Mouse (Mus musculus): ENCODE data around the gene Ssh1. TPM values are rescaled to one million over a fixed set of nuclear protein-coding genes. Genes with fewer than 3 reads are reported as not detected.

The Ssh1 gene
- total RNA-seq, 1 experiment from 2014 or later, result 18.8 TPM

DNA sequence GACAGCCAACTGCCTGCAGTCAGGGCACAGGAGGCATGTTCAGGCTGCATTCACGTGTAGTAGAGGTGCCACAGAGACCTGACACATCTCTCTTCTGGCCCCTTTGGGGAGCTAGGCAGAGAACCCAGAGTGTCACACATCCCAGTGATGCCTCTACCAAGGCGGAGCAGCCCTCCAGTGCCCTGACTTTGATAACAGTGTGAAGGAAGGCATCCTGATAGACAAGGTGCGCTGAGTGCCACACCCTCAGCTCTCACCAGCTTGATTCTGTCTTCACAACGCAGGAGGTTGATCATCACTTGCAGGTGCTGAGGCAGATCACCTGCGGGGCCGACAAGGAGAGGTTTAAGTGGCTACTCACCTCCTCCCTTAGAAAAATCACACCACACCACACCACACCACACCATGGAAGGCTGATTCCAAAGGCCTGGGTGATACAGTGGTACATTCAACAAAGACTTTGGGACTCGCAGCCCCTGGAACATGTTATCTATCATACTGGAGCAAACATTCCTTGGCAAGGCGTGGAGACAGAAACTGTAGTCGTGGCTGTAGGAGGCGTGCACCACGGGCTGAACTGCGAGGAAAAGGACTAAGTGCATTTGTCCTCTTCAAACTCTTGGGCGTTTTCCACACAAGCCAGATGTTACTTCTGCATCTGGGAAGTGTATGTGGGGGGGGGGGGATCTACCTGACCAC is 27.1 kb downstream of the Ssh1 start:
- DNase-seq, result no peak

DNA sequence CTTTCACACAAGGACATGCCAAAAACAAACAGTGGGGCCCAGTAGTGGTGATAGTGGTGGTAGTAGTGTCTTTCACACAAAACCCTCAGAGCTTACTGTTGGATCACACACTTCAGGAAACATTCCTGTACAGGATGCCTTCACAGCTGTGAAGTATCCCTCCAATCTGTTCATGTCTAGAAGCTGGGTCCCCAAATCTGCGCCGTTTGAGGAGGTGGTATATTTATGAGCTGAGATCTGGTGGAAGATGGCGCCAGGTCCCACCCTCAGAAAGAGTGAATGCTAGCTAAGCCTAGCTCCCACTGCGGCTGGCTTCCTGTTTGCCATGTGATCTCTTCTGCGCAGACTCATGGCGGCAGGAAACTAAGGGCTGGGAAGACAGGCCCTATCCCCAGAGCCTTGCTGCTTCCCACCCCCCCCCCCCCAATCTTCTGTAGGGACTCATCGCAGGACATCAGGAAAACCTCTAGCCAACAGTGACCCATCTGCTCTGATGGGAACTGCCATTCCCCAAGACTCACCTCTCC is 28.0 kb downstream of the Ssh1 start:
- DNase-seq, result no peak

DNA sequence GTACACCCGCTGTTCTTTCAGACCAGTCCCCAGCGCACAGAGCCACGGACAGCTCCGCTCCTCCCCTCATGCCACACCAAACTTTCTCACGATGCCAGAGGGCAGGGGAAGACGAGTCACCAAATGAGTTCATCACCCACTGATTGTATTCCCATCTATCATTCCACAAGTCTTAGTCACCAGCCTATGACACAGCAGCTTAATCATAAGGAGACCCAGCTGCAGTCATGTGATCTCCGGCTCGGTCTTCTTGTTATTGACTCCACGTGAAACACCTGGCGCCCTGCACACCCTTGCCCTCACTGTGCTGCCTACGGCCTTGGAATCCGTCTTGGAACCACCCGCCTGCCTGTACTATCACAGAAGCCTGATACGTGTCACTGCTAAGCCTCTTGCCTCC is 28.7 kb downstream of the Ssh1 start:
- no peak for DNase-seq

DNA sequence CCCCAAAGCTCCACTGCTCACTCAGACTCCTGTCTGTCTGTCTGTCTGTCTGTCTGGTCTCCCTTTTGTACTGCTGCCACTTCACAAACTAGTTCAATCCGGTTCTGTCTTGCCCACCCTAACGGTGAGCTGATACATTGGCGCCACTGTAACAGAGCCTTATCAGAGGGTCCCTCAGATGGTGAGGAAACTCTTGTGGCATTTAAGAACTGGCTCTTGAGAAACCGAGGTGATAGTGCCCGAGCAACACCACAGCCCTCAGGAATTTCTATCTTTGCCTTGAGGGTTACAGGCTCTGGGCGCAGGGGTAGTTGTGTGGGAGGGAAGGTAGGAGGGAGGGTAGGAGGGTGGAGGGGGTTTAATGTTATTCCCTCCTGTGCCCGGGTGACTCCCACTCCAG is 31.9 kb downstream of the Ssh1 start:
- no peak for DNase-seq

DNA sequence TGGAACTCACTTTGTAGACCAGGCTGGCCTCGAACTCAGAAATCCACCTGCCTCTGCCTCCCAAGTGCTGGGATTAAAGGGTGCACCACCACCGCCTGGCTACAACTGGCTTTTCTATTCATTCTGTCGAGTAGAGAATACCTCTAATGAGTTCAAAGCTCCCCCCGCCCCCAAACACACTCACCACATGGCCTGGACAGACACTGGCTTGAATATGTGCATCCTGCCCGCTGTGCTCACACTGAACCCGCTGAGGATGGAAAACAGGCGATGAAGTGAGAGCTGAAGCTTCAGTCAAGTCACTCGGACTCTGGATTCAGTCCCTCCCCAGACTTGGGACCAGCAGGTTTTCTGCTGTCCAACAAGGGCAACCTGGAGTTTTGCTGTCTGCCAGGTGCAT is 33.3 kb downstream of the Ssh1 start:
- no peak for DNase-seq

DNA sequence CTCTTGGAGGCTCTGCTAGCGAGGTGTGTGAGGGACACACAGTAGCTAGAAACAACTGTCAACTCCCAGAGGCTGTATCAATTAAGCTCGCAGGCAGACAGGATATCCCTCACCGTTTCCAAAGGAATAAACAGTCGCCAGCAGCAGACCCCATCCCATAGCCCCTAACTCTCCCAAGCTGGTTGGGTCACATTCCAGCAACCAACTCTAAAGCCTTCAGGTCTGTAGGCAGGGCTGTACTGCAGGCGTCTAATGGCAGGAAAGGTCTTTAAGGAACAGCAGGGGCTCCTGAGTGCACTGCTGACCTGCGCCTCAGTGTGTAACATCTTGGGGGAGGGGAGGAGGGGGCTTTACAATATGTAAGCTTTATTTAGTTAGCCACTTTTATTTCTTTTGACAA is 34.7 kb downstream of the Ssh1 start:
- DNase-seq, result no peak

DNA sequence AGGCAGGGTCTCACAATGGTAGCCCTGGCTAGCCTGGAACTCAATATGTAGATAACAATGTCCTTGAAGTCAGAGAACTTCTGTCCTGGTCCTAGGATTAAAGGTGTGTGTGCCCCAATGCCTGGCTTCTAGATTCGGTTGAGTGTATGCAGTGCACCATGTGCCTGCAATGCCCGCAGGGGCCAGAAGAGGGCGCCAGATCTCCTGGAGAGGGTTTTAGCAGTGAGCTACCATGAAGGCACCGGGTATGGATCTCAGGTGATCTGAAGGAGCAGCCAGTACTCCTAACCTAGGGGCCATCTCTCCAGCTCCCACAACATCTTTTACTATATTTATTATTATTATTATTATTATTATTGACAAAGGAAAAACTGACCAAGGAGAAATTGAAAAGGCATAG is 37.2 kb downstream of the Ssh1 start:
- DNase-seq, result peak; percentile 95

DNA sequence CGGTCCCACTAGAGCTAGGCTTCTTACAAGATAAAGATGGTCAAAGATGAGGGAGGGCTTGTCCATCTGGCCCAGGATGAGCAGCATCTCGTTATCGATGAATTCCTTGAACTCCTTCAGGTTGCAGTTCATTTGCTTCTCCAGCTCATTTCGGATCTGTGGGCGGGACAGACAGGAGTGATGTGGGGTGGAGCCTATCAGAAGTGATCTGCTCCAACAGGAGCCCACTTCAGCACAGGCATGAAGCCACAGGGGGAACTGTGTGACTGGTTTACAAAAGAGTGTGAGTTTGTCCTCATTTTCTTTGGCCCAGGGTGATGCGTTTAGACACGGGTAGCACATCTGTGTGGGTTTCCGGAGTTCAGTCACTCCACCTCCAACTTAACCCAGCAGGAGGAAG is 38.0 kb downstream of the Ssh1 start:
- DNase-seq, result no peak

DNA sequence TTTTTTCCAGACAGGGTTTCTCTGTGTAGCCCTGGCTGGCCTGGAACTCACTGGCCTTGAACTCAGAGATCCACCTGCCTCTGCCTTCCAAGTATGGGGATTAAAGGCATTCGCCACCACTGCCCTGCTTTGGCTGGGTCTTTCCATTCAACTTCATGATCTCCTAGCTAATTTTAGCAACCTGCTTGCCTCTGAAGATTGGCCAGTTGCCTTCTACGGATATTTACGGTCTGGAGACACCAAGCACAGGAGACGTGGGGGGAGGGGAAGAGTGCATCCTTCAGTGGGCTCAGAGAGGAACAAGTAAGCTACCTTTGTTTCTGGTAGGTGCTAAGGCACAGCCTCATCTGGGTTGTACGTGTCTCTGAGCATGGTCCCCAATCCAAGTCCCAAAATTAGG is 38.4 kb downstream of the Ssh1 start:
- DNase-seq, result no peak

DNA sequence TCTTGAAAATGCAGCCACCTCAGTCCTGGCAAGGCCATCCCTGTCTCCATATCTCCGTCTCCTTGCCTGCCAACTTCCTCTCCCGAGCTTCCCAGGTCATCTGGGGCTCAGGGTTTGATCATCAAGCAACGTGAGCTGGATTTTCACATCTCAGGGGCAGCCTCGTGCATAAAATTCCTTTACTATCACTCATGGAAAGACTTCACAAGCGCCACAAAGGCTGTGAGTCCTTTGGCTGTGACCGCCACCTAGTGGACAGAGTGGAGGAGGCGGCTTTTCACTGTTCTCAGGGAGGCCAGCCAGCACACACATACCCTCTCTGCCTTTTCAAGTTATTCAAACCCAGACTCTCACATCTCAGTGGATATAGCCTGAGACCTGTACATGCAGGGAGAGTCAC is 39.3 kb downstream of the Ssh1 start:
- peak; percentile 92 for DNase-seq

DNA sequence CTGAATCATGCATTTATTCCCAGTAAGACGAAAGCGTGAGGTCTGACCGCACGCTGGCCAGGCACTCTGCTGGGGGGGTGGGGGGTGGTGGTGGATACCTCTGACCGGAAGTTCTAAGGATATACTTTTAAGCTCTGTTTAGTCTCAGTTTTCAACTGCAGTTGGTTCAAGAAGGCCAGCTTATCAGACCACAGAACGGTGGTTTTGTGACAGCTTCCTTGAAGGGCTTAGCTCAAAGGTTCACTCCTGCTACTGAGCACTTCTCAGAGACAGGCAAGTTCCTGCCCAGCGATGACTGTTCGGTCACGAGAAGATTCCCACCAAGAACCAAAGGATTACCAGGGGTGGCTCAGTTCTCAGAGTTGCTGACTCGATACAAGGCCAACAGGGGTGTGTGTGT is 41.2 kb downstream of the Ssh1 start:
- no peak for DNase-seq

DNA sequence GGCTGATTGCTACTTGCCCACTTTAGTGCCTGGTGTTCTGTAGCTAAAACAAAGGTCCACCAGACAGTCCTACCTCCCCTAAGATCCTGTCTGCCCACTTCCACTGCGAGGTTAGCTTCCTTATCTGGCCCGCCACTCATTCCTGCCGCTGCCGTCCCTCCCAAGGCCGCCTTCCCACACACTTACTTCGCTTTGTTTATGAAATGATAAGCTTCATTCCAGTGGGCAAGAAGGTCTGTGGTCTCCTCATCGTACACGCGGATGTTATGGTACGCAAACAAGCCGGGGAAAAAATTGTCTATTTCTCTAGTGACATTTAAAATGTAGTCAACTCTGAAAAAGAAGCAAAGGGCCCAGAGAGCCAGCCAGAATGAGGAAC is 42.0 kb downstream of the Ssh1 start:
- DNase-seq, result no peak

DNA sequence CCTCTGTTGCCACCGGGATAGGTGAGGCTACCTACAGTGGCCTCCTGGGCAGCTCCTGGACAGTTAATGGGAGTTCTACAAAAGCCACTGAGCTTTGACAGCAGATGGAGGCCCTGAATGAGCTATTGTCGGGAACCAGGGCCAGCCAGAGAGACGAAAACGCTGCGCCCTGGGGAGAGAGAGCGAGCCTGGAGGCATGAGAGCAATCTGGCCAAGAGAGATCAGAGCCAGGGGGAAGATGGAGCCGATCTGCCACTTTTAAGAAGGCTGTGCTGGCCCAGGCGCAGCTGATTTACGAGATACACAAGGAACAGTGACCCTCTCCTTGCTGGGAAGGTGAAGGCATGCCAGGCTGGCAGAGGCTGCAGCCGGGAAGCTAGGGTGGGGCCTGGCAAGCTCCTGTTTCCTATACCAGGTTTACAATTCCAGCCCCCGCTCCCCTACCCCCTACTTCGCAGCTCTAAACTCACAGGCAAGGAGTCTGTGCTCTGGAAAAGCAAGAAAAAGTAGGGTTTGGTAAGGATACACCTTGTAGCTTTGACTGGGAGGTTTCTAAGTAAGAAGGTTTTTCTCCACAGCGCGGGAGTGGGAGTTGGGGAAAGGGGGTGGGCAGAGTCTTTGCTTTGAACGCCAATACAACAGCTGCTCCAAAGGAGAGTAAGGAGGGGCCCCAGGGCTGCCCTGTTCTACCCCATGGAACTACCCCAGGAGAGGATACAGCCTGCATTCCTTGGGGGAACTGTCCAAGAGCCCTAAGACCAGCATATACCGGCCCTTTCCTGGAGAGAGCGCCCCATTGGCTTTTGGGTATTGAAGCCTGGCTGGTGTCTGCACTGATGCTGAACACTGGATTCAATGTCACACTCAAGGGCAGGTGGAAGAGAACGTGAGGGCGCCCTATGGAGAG is 42.7 kb downstream of the Ssh1 start:
- no peak for DNase-seq

DNA sequence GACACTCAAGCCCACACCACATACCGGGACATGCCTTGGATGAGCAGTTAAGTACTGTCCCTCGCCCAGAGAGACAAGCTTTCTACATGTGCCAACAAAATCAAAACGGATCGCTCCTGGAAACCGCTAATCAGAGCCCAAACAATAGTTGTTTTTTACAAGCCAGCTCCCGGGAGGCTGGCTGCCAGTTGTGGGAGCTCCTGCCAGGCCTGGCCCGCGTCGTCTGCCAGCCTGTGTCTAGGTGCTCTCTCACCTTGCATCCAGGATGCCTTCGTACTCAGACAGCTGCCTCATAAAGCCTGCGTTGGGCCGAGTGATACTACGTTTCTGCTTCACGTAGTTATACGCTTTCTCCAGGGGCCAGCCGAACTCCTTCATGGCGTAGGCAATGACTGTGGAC is 43.6 kb downstream of the Ssh1 start:
- no peak for DNase-seq

DNA sequence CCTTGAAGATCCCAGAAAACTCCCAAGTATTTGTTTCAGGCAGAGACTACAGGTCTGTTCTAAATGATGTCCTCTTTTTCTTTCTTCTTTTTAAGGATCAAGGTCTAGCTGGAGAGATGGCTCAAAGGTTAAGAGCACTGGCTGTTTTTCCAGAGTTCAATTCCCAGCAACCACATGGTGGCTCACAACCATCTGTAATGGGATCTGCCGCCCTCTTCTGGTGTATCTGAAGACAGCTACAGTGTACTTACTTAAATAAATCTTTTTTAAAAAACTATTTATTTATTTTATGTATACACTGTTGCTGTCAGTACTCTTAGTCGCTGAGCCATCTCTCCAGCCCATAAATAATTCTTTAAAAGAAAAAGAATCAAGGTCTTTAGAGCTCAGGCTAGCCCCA is 46.4 kb downstream of the Ssh1 start:
- DNase-seq, result no peak

DNA sequence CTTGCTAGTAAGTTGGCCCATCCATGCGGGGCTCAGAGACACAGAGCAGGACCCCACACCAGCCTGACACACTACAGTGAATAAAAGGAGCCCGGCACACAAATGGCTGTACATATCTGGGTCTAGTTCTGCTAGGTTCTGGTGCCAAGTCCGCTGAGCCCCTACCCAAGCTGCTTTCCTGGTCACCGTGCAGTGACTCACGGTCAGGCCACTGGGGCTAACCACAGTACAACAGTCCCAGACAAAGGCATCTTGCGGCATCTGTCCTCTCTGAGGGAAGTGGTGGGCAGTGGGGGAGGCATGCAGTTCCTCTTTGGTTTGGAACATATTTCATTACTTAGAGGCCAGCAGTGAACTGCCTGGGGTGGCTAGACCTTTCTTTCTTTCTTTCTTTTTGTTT is 48.6 kb downstream of the Ssh1 start:
- no peak for DNase-seq

DNA sequence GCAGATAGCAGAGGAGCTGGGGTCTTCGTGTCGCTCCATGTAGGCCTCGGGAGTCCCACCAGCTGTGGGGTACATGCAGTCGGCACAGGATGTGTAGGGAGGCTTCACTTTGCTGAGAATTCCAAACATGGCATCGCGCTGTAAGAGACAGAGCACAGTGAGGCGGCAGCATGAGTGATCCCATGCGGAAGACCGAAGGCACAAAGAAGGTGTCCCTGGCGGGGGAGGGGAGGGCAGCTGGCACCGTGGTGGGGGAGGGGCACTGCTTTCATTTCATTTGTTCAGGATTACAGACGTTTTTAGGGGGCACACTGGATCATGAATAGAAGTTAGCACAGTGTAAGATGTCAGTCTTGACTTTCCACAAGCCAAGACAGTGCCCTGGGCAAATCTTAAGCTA is 50.4 kb downstream of the Ssh1 start:
- no peak for DNase-seq

DNA sequence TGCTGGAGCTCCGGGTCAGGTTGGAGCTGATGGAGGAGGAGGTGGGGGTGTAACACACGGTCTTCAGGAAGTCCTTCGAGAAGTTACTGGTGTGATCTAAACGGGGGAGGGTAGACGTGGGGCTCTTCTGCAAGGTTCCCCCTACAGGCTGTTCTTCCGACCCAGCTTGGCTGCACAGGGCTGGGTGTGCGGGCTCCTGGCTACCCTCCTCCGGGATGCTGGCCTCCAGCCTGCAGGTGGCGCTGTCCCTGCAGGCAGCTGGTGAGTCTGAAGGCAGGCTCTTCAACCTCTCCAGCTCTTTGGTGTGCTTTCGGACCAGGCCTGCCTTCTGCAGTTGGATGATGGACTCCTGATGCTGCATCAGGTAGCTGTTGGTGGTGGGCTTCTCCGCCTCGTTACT is 51.1 kb downstream of the Ssh1 start:
- DNase-seq, result peak; percentile 72

DNA sequence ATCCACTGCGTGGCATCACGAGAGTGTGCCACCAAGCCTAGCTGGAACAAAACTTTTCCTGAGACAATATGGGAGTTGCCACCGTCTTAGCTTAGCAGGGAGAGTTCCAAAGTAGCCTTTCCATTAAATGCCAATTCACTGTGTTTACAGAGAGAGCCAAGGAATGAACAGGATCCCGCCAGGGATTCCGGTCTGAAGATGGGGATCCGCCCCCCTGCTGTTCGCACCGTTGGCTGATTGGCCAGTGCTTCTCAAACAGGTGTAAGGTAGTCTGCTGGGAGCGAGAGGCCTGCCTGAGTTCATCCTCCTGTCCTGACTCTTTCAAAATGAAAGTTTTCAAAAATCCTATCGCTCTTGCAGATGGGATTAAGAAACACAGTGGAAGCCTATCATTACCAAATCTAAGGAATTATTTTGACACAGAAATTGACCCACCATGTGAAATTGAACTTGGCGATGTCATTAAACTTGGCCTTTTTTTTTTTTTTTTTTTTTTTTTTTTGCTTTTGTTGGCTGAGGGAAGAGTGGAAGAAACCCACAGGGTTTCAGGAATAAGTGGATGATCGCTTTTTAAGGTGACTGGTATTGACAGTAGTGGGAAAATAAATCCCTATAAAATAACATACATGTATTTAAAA is 54.3 kb downstream of the Ssh1 start:
- DNase-seq, result no peak

DNA sequence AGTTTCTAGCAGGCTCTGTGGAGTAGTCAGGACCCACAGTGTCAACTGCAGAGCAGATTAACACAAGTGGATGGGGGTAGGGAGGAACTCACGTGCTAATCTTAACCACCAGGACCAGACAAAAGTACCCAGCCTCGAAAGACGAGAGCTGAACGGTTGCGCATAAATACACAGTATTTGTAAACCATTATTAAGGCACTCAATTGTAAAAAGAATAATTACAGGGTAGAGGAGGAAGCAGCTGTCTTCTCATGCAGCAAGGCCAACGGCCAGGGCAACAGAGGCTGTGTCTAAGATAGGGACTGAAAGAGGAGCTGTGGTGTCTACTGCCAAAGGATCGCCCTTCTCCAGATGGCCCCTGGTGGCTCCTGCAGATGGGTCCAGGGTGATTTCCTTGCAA is 56.0 kb downstream of the Ssh1 start:
- no peak for DNase-seq

DNA sequence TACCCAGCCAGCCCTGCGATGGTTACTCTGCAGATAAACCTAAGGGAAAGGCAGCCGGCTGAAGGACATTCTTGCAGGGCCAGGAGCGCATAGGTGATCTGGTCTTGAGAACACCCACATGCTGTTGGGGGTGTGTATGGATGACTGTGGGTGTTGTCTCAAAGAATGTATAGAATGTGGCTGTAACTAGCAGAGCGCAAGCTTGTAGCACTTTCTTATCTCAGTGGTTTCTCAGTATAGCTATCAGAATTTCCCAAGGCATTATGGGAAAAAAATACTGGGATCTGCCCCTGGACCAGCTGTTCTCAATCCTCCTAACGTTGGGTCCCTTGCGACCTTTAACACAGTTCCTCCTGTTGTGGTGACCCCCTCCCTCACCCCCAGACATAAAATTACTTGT is 59.8 kb downstream of the Ssh1 start:
- no peak for DNase-seq

DNA sequence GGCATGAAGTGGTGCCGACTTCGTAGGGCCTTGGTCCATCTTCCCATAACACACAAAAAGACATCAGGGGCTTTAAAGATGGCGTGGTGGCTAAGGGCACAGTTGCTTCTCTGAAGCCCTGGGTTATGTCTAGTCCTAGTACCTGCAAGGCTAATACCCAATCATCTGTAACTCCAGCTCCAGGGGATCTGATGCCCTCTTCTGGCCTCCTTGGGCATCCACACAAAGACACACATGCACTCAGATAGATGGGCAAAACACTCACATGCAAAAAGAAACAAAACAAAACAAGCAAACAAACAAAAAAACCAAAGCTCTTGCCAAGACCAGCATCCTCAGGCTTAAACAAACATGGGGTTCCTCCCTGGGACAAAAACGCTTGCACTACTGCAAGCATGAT is 60.2 kb downstream of the Ssh1 start:
- DNase-seq, result no peak

DNA sequence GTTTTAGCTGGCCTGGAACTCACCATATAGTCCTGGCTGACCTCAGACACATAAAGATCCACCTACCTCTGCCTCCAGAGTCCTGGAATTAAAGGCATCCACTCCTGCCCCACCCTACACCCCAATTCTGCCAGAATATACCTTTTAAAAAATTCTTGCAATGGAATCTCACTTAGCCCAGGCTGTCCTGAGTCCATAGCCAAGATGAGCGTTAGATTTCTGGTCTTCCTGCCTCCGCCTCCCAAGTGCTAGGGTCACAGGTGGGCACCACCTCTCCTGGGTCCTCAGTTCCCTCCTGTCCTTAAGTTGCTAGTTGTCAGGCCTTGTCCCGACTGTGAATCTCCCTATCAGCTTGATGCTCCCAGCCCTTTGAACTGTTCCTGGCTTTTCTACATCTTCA is 61.4 kb downstream of the Ssh1 start:
- no peak for DNase-seq

All from adrenal gland, postnatal 14 days (tissue).